8 mouse cellular contexts compared by ENCODE assay signal in genomic region chr13:36731016-36731930, GRCm38 (mm10). TPM values are rescaled to one million over a fixed set of nuclear protein-coding genes. Genes with fewer than 3 reads are reported as not detected.
DNase-seq lines count a peak whose midpoint lies in the region; ATAC-seq and TF ChIP-seq lines count a peak whose summit lies in the region.

No protein-coding gene starts in this region.

- H3K9me3 ChIP-seq in heart, embryonic 14.5 days (ENCODE audit: control insufficient read depth, low read length) = no peaks in the 10 kb centered on the region
- H3K9me3 ChIP-seq in kidney, postnatal 0 days (replicated peaks; ENCODE audit: low read length) = no peaks in the 10 kb centered on the region

- no peak for TF ChIP-seq CTCF in spleen, adult 2 months (IDR thresholded peaks at IDR 0.05; ENCODE audit: extremely low read depth, insufficient read depth, insufficient read length, insufficient replicate concordance)
- no peak for TF ChIP-seq CTCF in kidney, postnatal 0 days (IDR thresholded peaks at IDR 0.05; ENCODE audit: low read depth)
- no peak for TF ChIP-seq CTCF in small intestine, adult 2 months (IDR thresholded peaks at IDR 0.05; ENCODE audit: extremely low read depth, insufficient read length, insufficient replicate concordance, low read depth, low read length)

- DNase-seq in spleen, adult 2 months (ENCODE audit: low read depth in 1 of 2, low spot score in 2 of 2) = peak; percentile 3 to 20
- no peak for DNase-seq in spleen, adult 12 weeks (ENCODE audit: low spot score)
- DNase-seq in kidney, postnatal 0 days (ENCODE audit: low spot score) = peak; percentile 49
- no peak for DNase-seq in urinary bladder, postnatal 4 days (ENCODE audit: low spot score in 2 of 2)

- WGBS in spleen, adult 2 months = 23% methylated on average over 34 of the region's 34 CpGs
- WGBS in heart, embryonic 14.5 days = 6% methylated on average over 34 of the region's 34 CpGs
- 5% methylated on average over 34 of the region's 34 CpGs for WGBS in kidney, postnatal 0 days
- 22% methylated on average over 34 of the region's 34 CpGs for WGBS in small intestine, adult 2 months

- no peaks in the 10 kb centered on the region for H3K36me3 ChIP-seq in spleen, adult 2 months (ENCODE audit: control insufficient read depth, insufficient read depth, low read length)
- no peaks in the 10 kb centered on the region for H3K36me3 ChIP-seq in heart, embryonic 14.5 days (ENCODE audit: control insufficient read depth, insufficient read depth, low read length)
- H3K36me3 ChIP-seq in kidney, postnatal 0 days (ENCODE audit: insufficient read depth, low read length) = no peaks in the 10 kb centered on the region
- no peaks in the 10 kb centered on the region for H3K36me3 ChIP-seq in small intestine, adult 2 months (ENCODE audit: control insufficient read depth, insufficient read depth, low read length)

- peak overlapping the region; percentile 44 for H3K4me3 ChIP-seq in spleen, adult 2 months (ENCODE audit: extremely low read depth, insufficient read depth, insufficient read length)
- peak overlapping the region; percentile 44 to 51 for H3K4me3 ChIP-seq in heart, embryonic 14.5 days (ENCODE audit: control insufficient read depth in 1 of 2, insufficient read depth in 1 of 2, low read depth in 1 of 2, low read length in 2 of 2)
- H3K4me3 ChIP-seq in kidney, postnatal 0 days (replicated peaks; ENCODE audit: low read depth, low read length) = peak overlapping the region; percentile 30
- peak overlapping the region; percentile 60 for H3K4me3 ChIP-seq in small intestine, adult 2 months (ENCODE audit: low read depth, low read length)

- ATAC-seq in common myeloid progenitor, adult 5-6 weeks (replicated peaks; ENCODE audit: low read depth, poor library complexity, severe bottlenecking) = 0 out of 2 replicates have a peak, but pooled peaks have one; percentile 53
- no peak for ATAC-seq in heart, embryonic 14.5 days (ENCODE audit: insufficient number of reproducible peaks, insufficient read depth, low FRiP score, low read depth)
- no peak for ATAC-seq in kidney, postnatal 0 days (replicated peaks; ENCODE audit: low FRiP score, low read depth)
- peak; percentile 71 for ATAC-seq in megakaryocyte, adult 5-6 weeks (ENCODE audit: poor library complexity, severe bottlenecking)

- peak overlapping the region; percentile 44; the same call in 1 of the 2 replicates for H3K9ac ChIP-seq in heart, embryonic 14.5 days (ENCODE audit: low read length)
- no peak overlapping the region for H3K9ac ChIP-seq in kidney, postnatal 0 days (ENCODE audit: low read depth, low read length)

- H3K4me1 ChIP-seq in spleen, adult 2 months (ENCODE audit: control insufficient read depth, insufficient read depth, insufficient read length) = peaks cover 3% of the 10 kb centered on the region
- peaks cover 16 to 33% of the 10 kb centered on the region in 2 experiments; a peak in 3 of 4 replicates for H3K4me1 ChIP-seq in heart, embryonic 14.5 days (ENCODE audit: control insufficient read depth in 2 of 2, insufficient read depth in 2 of 2, low read length in 2 of 2)
- H3K4me1 ChIP-seq in kidney, postnatal 0 days (replicated peaks; ENCODE audit: insufficient read depth, low read length) = peaks cover 11% of the 10 kb centered on the region; the same call in 1 of the 2 replicates
- no peaks in the 10 kb centered on the region; the same call in 1 of the 2 replicates for H3K4me1 ChIP-seq in small intestine, adult 2 months (ENCODE audit: control insufficient read depth, insufficient read depth, insufficient read length, low read length)

- H3K27me3 ChIP-seq in spleen, adult 2 months (ENCODE audit: control insufficient read depth, insufficient read depth, low read length) = peaks cover 36% of the 10 kb centered on the region
- peaks cover 87% of the 10 kb centered on the region for H3K27me3 ChIP-seq in heart, embryonic 14.5 days (ENCODE audit: control insufficient read depth, insufficient read depth, low read length)
- H3K27me3 ChIP-seq in kidney, postnatal 0 days (ENCODE audit: insufficient read depth, low read length) = peaks cover 82% of the 10 kb centered on the region
- peaks cover 41% of the 10 kb centered on the region for H3K27me3 ChIP-seq in small intestine, adult 2 months (ENCODE audit: control insufficient read depth, insufficient read depth, low read length)

- no peak for TF ChIP-seq POLR2A in spleen, adult 2 months (IDR thresholded peaks at IDR 0.05; ENCODE audit: low read depth, low read length)
- peak; percentile 21; the same call in 1 of the 2 replicates for TF ChIP-seq POLR2A in small intestine, adult 2 months (IDR thresholded peaks at IDR 0.05; ENCODE audit: low read depth, low read length)

- H3K27ac ChIP-seq in spleen, adult 2 months (ENCODE audit: insufficient read depth, low read length) = no peak overlapping the region
- H3K27ac ChIP-seq in heart, embryonic 14.5 days (replicated peaks in 1 of 2; ENCODE audit: control insufficient read depth in 1 of 2, insufficient read depth in 1 of 2, low read depth in 2 of 2, low read length in 2 of 2) = no peak overlapping the region
- H3K27ac ChIP-seq in kidney, postnatal 0 days = no peak overlapping the region
- no peak overlapping the region for H3K27ac ChIP-seq in small intestine, adult 2 months (ENCODE audit: insufficient read depth, low read depth, low read length)

- peak overlapping the region; percentile 77 for H3K4me2 ChIP-seq in heart, embryonic 14.5 days (ENCODE audit: low read length)
- peak overlapping the region; percentile 40 for H3K4me2 ChIP-seq in kidney, postnatal 0 days (ENCODE audit: low read length)

RNA-seq across cellular contexts. Expression of gene Nrn1, which starts 3.7 kb away (rescaled TPM):
- 0.57 and 1.4 TPM in 2 replicates for polyA plus RNA-seq in spleen, adult 2 months (2012; rRNA removed)
- not detected in 2 replicates for total RNA-seq in common myeloid progenitor, adult 5-6 weeks (2017)
- 2.1 and 2.5 TPM in 2 replicates for polyA plus RNA-seq in heart, embryonic 14.5 days (2014; fragmentation: Nextera tagmentation; extraction: Ambion mirVana)
- 0.16 TPM in 1 of 2 replicates, not detected in the other for polyA plus RNA-seq in kidney, postnatal 0 days (2015; fragmentation: Nextera tagmentation; extraction: Ambion mirVana)
- total RNA-seq in megakaryocyte, adult 5-6 weeks (2015) = not detected in 2 replicates
- total RNA-seq in megakaryocyte, adult 5-6 weeks (2017) = not detected in 2 replicates
- 0.38 and 1.4 TPM in 2 replicates for polyA plus RNA-seq in small intestine, adult 2 months (2012; rRNA removed)

Comparison
In these comparisons a context has a peak if more than half of its experiments do, and no peak if none do; other contexts are left out.
1. DNase-seq: peak in spleen, adult 2 months (2 of 2) and kidney, postnatal 0 days (single experiment); none in spleen, adult 12 weeks (single experiment) and urinary bladder, postnatal 4 days (0 of 2).
2. ATAC-seq: peak in common myeloid progenitor, adult 5-6 weeks (single experiment) and megakaryocyte, adult 5-6 weeks (single experiment); none in heart, embryonic 14.5 days (single experiment) and kidney, postnatal 0 days (single experiment).
3. Peak in every context shown above with its lines, with median percentiles within 50 percentile points of each other: H3K4me3 ChIP-seq.